Mouse (Mus musculus) heart, postnatal 0 days (tissue): ENCODE data around the gene Bcl2l11. TPM values are rescaled to one million over a fixed set of nuclear protein-coding genes. Genes with fewer than 3 reads are reported as not detected.

ENCODE experiments used
- ATAC-seq: fragments of 200-750 bp; cut with Nextera tagmentation; 2 replicates; pipeline ENCODE4 v1.8.0; 2017; ENCODE audit warnings: low read depth, moderate number of reproducible peaks, moderate library complexity; ENCODE audit not compliant: insufficient read depth
- DNase-seq: peaks from one replicate; pipeline ENCODE4 v3.0.0-alpha.2; 2016; ENCODE audit warnings: low spot score
- H3K27ac ChIP-seq: fragments of 300-500 bp; sonication (generic); 2 replicates; pipeline ENCODE4 v1.5.1; 2014; ENCODE audit warnings: low read depth, mild to moderate bottlenecking
- H3K27me3 ChIP-seq: fragments of 300-500 bp; sonication (generic); 2 replicates; pipeline ENCODE4 v1.6.1; 2014; ENCODE audit warnings: low read length, mixed read lengths; ENCODE audit not compliant: control insufficient read depth, insufficient read depth
- H3K36me3 ChIP-seq: fragments of 300-500 bp; sonication (generic); replicated peaks from 2 replicates; pipeline ENCODE4 v1.6.1; 2014; ENCODE audit warnings: low read length, mixed read lengths; ENCODE audit not compliant: control insufficient read depth, insufficient read depth
- H3K4me1 ChIP-seq: fragments of 300-500 bp; sonication (generic); 2 replicates; pipeline ENCODE4 v1.6.1; 2014; ENCODE audit warnings: antibody characterized with exemption; ENCODE audit not compliant: control insufficient read depth, insufficient read depth
- H3K4me2 ChIP-seq: fragments of 300-500 bp; sonication (generic); 2 replicates; pipeline ENCODE4 v1.6.1; 2014; ENCODE audit warnings: low read depth, mild to moderate bottlenecking, low read length, moderate library complexity
- H3K4me3 ChIP-seq: fragments of 300-500 bp; sonication (generic); 2 replicates; pipeline ENCODE4 v1.5.1; 2014; ENCODE audit warnings: low read depth, low read length
- H3K9ac ChIP-seq: fragments of 300-500 bp; sonication (generic); replicated peaks from 2 replicates; pipeline ENCODE4 v1.6.1; 2014; ENCODE audit warnings: low read depth, low read length, mixed read lengths
- H3K9me3 ChIP-seq: fragments of 300-500 bp; sonication (generic); replicated peaks from 2 replicates; pipeline ENCODE4 v1.6.1; 2016; ENCODE audit warnings: low read length; ENCODE audit not compliant: control insufficient read depth
- CTCF ChIP-seq: IDR thresholded peaks from 2 replicates; pipeline ENCODE4 v1.5.1; 2016; ENCODE audit warnings: antibody characterized with exemption, control low read depth, low read depth
- EP300 ChIP-seq: IDR thresholded peaks from 2 replicates; pipeline ENCODE4 v1.6.1; 2016; ENCODE audit warnings: antibody characterized with exemption, low read depth
- WGBS: fragments of 180-500 bp; shearing (Covaris S2); extraction: QIAGEN DNeasy Blood & Tissue Kit; methylation state at CpG from one replicate; pipeline ENCODE4 v1.1.7; 2014; 5-methylcytosine and 5-hydroxymethylcytosine counted together
- polyA plus RNA-seq: library from polyadenylated mRNA; unstranded; fragments of >200 nt; fragmentation: Nextera tagmentation; extraction: Ambion mirVana; gene quantifications from 2 replicates; pipeline ENCODE4 v1.2.1, GENCODE M21; 2015
- total RNA-seq: library from RNA; depleted of rRNA; stranded (reverse); fragments of >200 nt; gene quantifications from 2 replicates; pipeline ENCODE4 v1.2.3, GENCODE M21; 2014; ENCODE audit warnings: low replicate concordance

The Bcl2l11 gene
- total and polyA plus RNA-seq, 2 experiments from 2014 or later, result 18.2 to 26.1 TPM

DNA sequence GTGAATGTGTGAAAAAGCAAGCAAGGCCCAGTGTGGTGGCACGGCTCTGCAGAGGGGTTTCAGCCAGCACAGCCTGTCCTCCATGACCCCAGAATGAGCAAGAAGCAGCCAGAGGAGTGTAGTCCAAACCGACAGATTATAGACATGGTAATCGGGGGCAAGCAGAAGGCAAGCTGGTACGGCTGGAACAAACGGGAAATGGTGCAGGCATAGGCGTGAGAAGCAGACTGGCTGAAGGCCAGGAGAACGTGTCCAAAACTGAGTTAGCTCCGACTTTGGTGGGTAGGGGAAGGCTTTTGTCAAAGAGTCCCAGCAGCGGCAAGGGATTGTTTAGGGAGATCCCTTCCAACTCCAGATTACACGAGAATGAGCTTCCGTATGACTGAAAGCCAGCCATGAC lies 44.1 kb downstream of the Bcl2l11 start:
- WGBS, result 38% methylated on average over 11 of the region's 11 CpGs
- Histone ChIP-seq H3K27me3 (no peaks in the 10 kb centered on the region), H3K4me1 (peaks cover 16% of the 10 kb centered on the region), H3K9me3 (no peaks in the 10 kb centered on the region), H3K27ac (no peak overlapping the region), H3K9ac (no peak overlapping the region), H3K4me2 (no peak overlapping the region), H3K4me3 (no peak overlapping the region), H3K36me3 (no peaks in the 10 kb centered on the region)
- DNase-seq, result no peak
- no peak for ATAC-seq
- TF ChIP-seq EP300 (no peak), CTCF (no peak)

DNA sequence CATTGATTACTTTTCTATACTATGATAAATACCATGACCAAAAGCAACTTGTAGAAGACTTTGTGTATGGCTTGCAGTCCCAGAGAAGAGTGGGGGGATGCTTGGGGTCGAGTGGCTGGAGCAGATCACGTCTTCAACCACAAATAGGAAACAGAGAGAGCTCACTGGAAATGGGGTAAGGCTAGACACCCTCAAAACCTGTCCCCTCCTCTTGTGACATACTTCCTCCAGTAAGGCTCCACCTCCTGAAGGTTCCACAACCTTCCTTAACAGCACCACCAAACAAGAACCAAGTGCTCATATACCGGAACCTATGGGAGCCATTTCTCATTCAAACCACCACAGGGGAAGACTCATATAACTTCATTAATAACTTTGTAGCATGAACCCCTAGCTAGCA lies 44.8 kb downstream of the Bcl2l11 start:
- Histone ChIP-seq H3K9me3 (no peaks in the 10 kb centered on the region), H3K9ac (no peak overlapping the region), H3K27ac (no peak overlapping the region), H3K4me1 (peaks cover 16% of the 10 kb centered on the region), H3K4me2 (no peak overlapping the region), H3K27me3 (no peaks in the 10 kb centered on the region), H3K36me3 (no peaks in the 10 kb centered on the region), H3K4me3 (no peak overlapping the region)
- 92% methylated on average over 3 of the region's 3 CpGs for WGBS
- DNase-seq (no peak), ATAC-seq (no peak)
- TF ChIP-seq CTCF (no peak), EP300 (no peak)

DNA sequence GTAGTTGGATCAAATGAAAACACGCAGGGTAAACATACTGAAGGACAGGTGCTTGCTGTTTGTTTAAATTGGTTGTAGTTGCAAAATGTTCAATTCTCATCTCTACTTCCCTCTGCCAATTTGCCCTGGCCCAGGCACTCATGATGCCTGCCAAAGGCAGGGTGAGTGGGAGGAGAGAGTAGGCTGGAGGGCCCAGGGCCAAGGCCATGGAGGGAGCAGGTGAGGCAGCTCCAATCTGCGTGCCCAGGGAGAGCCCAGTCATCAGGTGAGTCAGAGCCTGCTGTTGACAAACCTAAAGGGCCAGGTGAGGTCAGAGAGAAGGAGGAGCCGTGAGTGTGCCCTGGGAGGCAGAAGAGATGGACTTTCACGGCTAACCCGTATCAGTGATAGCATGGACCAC lies 46.4 kb downstream of the Bcl2l11 start:
- Histone ChIP-seq H3K9me3 (no peaks in the 10 kb centered on the region), H3K36me3 (no peaks in the 10 kb centered on the region), H3K4me1 (peaks cover 16% of the 10 kb centered on the region), H3K4me2 (no peak overlapping the region), H3K27ac (no peak overlapping the region), H3K27me3 (no peaks in the 10 kb centered on the region), H3K4me3 (no peak overlapping the region), H3K9ac (no peak overlapping the region)
- TF ChIP-seq EP300 (no peak), CTCF (no peak)
- ATAC-seq, result no peak
- 85% methylated on average over 5 of the region's 5 CpGs for WGBS
- no peak for DNase-seq

DNA sequence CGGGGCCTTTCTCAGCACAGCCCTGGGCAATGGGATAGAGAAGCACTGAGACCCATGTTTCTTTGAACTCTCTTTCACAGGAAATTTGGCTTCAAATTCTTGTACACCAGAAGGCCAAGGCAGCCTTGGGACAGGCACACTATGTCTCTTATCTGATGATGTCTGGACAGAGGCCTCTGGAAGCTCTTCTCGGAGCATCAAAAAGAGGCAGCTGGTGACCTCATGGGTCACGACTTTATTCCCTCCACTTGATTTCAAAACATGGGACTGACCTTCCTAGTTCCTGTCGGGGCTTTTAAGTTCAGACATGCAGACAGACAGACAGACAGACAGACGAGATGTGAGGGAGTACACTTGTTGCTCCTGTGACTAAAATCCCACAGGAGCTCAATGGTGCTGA lies 48.3 kb downstream of the Bcl2l11 start:
- no peak overlapping the region for H3K4me3 ChIP-seq
- ATAC-seq, result no peak
- H3K27me3 ChIP-seq, result no peaks in the 10 kb centered on the region
- H3K27ac ChIP-seq, result no peak overlapping the region
- H3K36me3 ChIP-seq, result no peaks in the 10 kb centered on the region
- no peak overlapping the region for H3K4me2 ChIP-seq
- H3K4me1 ChIP-seq, result peaks cover 32% of the 10 kb centered on the region
- no peaks in the 10 kb centered on the region for H3K9me3 ChIP-seq
- no peak for DNase-seq
- no peak overlapping the region for H3K9ac ChIP-seq
- TF ChIP-seq EP300, result no peak
- TF ChIP-seq CTCF, result no peak
- 58% methylated on average over 5 of the region's 5 CpGs for WGBS

DNA sequence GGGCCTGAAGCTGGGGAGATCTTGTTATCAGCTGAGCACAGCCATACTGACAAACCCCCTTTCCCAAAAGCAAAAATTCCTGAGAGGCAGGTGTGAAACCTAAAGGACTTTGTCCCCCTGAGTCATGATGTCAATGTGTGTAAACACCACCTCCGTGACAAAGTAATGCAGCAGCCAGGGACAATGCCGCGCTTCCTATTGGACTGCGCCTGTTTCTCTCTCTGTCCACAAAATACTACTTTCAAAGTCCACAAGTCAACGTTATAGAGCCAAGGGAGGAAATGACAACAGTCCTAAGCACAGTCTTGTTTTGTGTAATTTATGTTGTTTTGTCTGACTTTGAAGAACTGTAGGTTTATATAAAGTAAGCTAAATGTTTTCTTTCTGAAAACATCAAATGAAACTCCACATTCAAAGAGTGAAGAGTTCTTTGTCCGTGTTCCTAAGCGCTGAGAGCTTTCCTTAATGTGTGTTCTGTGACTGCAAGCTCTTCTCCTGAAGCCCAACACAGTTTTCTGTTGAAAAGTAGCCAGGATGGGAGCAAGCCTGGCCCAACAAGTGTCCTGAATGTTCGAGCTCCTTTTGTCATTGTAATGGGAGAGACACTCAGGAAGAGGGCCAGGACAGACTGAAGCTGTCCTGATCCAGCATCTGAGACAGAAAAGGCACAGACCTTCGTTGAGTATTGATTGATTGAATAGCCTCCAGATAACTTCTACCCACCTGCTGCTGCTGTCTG lies 48.9 kb downstream of the Bcl2l11 start:
- Histone ChIP-seq H3K36me3 (no peaks in the 10 kb centered on the region), H3K4me2 (no peak overlapping the region), H3K4me1 (peaks cover 37% of the 10 kb centered on the region), H3K27me3 (no peaks in the 10 kb centered on the region), H3K9me3 (no peaks in the 10 kb centered on the region), H3K4me3 (no peak overlapping the region), H3K9ac (no peak overlapping the region), H3K27ac (no peak overlapping the region)
- TF ChIP-seq EP300 (no peak), CTCF (no peak)
- no peak for ATAC-seq
- WGBS, result 67% methylated on average over 9 of the region's 9 CpGs
- DNase-seq, result no peak

DNA sequence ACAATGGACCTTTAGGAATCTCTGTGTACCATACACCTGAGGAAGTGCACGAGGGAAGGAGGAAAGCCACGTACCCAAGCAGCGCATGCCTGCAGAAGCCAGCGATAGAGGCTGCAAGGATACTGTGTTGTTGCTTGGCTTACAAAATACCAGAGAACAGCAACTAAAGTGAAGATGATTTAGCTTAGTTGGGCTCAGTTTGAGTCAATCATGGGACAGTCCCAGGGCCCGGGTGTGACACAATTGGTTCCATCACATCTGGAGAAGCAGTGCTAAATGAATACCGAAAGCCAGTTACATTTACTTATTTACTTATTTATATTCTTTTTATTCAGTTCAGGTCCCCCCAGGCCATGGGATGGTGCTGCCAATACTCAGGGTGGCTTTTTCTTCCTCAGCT lies 49.8 kb downstream of the Bcl2l11 start:
- no peak overlapping the region for H3K4me3 ChIP-seq
- no peak for DNase-seq
- H3K27ac ChIP-seq, result no peak overlapping the region
- WGBS, result 99% methylated on average over 6 of the region's 6 CpGs
- H3K36me3 ChIP-seq, result no peaks in the 10 kb centered on the region
- H3K9me3 ChIP-seq, result no peaks in the 10 kb centered on the region
- no peak overlapping the region for H3K4me2 ChIP-seq
- TF ChIP-seq EP300 (no peak), CTCF (no peak)
- ATAC-seq, result no peak
- peaks cover 33% of the 10 kb centered on the region for H3K4me1 ChIP-seq
- no peak overlapping the region for H3K9ac ChIP-seq
- no peaks in the 10 kb centered on the region for H3K27me3 ChIP-seq
